Mouse (Mus musculus): ENCODE measurements at regions not wholly inside any gene's neighbourhood (a gene's known extent, or its start where the extent isn't known, plus 50 kb on each side); places are given as distances from the start of the nearest gene placed in this dataset.

GRCm38 (mm10) chr7:118042914-118043313, 73.1 kb downstream of the Rps15a start:
- no peak for DNase-seq (ENCODE audit: low spot score)
- ATAC-seq (replicated peaks; ENCODE audit: low FRiP score, low TSS enrichment, low read depth): 0 out of 2 replicates have a peak, but pooled peaks have one; percentile 43
- H3K9me3 ChIP-seq (ENCODE audit: control insufficient read depth, low read length): no peaks in the 10 kb centered on the region
- H3K4me2 ChIP-seq (ENCODE audit: low read length): no peak overlapping the region
- no peaks in the 10 kb centered on the region for H3K4me1 ChIP-seq (replicated peaks; ENCODE audit: control insufficient read depth, insufficient read depth, low read length)
- H3K4me3 ChIP-seq (ENCODE audit: low read depth, low read length): no peak overlapping the region
- no peak overlapping the region for H3K27ac ChIP-seq (ENCODE audit: low read depth)
- H3K36me3 ChIP-seq (ENCODE audit: control insufficient read depth, insufficient read depth, low read length): no peaks in the 10 kb centered on the region
- H3K9ac ChIP-seq (ENCODE audit: low read length): no peak overlapping the region
- WGBS: 48% methylated on average over 10 of the region's 10 CpGs
- no peaks in the 10 kb centered on the region for H3K27me3 ChIP-seq (replicated peaks; ENCODE audit: control insufficient read depth, insufficient read depth, low read length)

GRCm38 (mm10) chr7:118039862-118040261, 76.1 kb downstream of the Rps15a start:
- H3K36me3 ChIP-seq (ENCODE audit: control insufficient read depth, insufficient read depth, low read length): no peaks in the 10 kb centered on the region
- H3K9me3 ChIP-seq (ENCODE audit: control insufficient read depth, low read length): no peaks in the 10 kb centered on the region
- no peak overlapping the region for H3K4me3 ChIP-seq (ENCODE audit: low read depth, low read length)
- no peaks in the 10 kb centered on the region for H3K27me3 ChIP-seq (replicated peaks; ENCODE audit: control insufficient read depth, insufficient read depth, low read length)
- 78% methylated on average over 4 of the region's 4 CpGs for WGBS
- no peak overlapping the region for H3K9ac ChIP-seq (ENCODE audit: low read length)
- no peak overlapping the region for H3K4me2 ChIP-seq (ENCODE audit: low read length)
- ATAC-seq (replicated peaks; ENCODE audit: low FRiP score, low TSS enrichment, low read depth): no peak
- no peaks in the 10 kb centered on the region for H3K4me1 ChIP-seq (replicated peaks; ENCODE audit: control insufficient read depth, insufficient read depth, low read length)
- no peak for DNase-seq (ENCODE audit: low spot score)
- H3K27ac ChIP-seq (ENCODE audit: low read depth): no peak overlapping the region

GRCm38 (mm10) chr7:118037062-118037461, 78.9 kb downstream of the Rps15a start:
- ATAC-seq (replicated peaks; ENCODE audit: low FRiP score, low TSS enrichment, low read depth): no peak
- 62% methylated on average over 3 of the region's 3 CpGs for WGBS

GRCm38 (mm10) chr7:118026106-118026526, 89.9 kb downstream of the Rps15a start:
- WGBS: 16% methylated on average over 10 of the region's 10 CpGs
- no peaks in the 10 kb centered on the region for H3K36me3 ChIP-seq (ENCODE audit: control insufficient read depth, insufficient read depth, low read length)
- H3K4me1 ChIP-seq (replicated peaks; ENCODE audit: control insufficient read depth, insufficient read depth, low read length): no peaks in the 10 kb centered on the region
- no peaks in the 10 kb centered on the region for H3K9me3 ChIP-seq (ENCODE audit: control insufficient read depth, low read length)
- H3K27ac ChIP-seq (ENCODE audit: low read depth): no peak overlapping the region
- H3K27me3 ChIP-seq (replicated peaks; ENCODE audit: control insufficient read depth, insufficient read depth, low read length): no peaks in the 10 kb centered on the region
- H3K4me3 ChIP-seq (ENCODE audit: low read depth, low read length): no peak overlapping the region
- H3K4me2 ChIP-seq (ENCODE audit: low read length): no peak overlapping the region
- ATAC-seq (replicated peaks; ENCODE audit: low FRiP score, low TSS enrichment, low read depth): no peak
- DNase-seq (ENCODE audit: low spot score): peak; percentile 53
- H3K9ac ChIP-seq (ENCODE audit: low read length): no peak overlapping the region

More at GRCm38 (mm10) chr7:118037062-118037461, 78.9 kb downstream of the Rps15a start:
- H3K4me2 ChIP-seq (ENCODE audit: low read length): no peak overlapping the region
- H3K4me1 ChIP-seq (replicated peaks; ENCODE audit: control insufficient read depth, insufficient read depth, low read length): no peaks in the 10 kb centered on the region
- H3K9me3 ChIP-seq (ENCODE audit: control insufficient read depth, low read length): no peaks in the 10 kb centered on the region
- H3K36me3 ChIP-seq (ENCODE audit: control insufficient read depth, insufficient read depth, low read length): no peaks in the 10 kb centered on the region
- no peak overlapping the region for H3K4me3 ChIP-seq (ENCODE audit: low read depth, low read length)
- no peak overlapping the region for H3K9ac ChIP-seq (ENCODE audit: low read length)
- H3K27me3 ChIP-seq (replicated peaks; ENCODE audit: control insufficient read depth, insufficient read depth, low read length): no peaks in the 10 kb centered on the region
- no peak for DNase-seq (ENCODE audit: low spot score)
- H3K27ac ChIP-seq (ENCODE audit: low read depth): no peak overlapping the region

GRCm38 (mm10) chr7:118004620-118005019, 111.4 kb downstream of the Rps15a start:
- DNase-seq (ENCODE audit: low spot score): no peak
- Histone ChIP-seq H3K36me3 (ENCODE audit: control insufficient read depth, insufficient read depth, low read length) (no peaks in the 10 kb centered on the region), H3K27ac (ENCODE audit: low read depth) (no peak overlapping the region), H3K9me3 (ENCODE audit: control insufficient read depth, low read length) (no peaks in the 10 kb centered on the region), H3K27me3 (replicated peaks; ENCODE audit: control insufficient read depth, insufficient read depth, low read length) (no peaks in the 10 kb centered on the region), H3K4me2 (ENCODE audit: low read length) (no peak overlapping the region), H3K4me1 (replicated peaks; ENCODE audit: control insufficient read depth, insufficient read depth, low read length) (no peaks in the 10 kb centered on the region), H3K9ac (ENCODE audit: low read length) (no peak overlapping the region), H3K4me3 (ENCODE audit: low read depth, low read length) (no peak overlapping the region)
- no peak for ATAC-seq (replicated peaks; ENCODE audit: low FRiP score, low TSS enrichment, low read depth)
- 84% methylated on average over 7 of the region's 7 CpGs for WGBS

GRCm38 (mm10) chr7:118001881-118002280, 114.1 kb downstream of the Rps15a start:
- H3K9me3 ChIP-seq (ENCODE audit: control insufficient read depth, low read length): no peaks in the 10 kb centered on the region
- H3K4me2 ChIP-seq (ENCODE audit: low read length): no peak overlapping the region
- H3K4me1 ChIP-seq (replicated peaks; ENCODE audit: control insufficient read depth, insufficient read depth, low read length): no peaks in the 10 kb centered on the region
- DNase-seq (ENCODE audit: low spot score) (no peak), ATAC-seq (replicated peaks; ENCODE audit: low FRiP score, low TSS enrichment, low read depth) (no peak)
- H3K27me3 ChIP-seq (replicated peaks; ENCODE audit: control insufficient read depth, insufficient read depth, low read length): no peaks in the 10 kb centered on the region
- no peak overlapping the region for H3K27ac ChIP-seq (ENCODE audit: low read depth)
- 66% methylated on average over 3 of the region's 3 CpGs for WGBS
- H3K9ac ChIP-seq (ENCODE audit: low read length): no peak overlapping the region
- H3K4me3 ChIP-seq (ENCODE audit: low read depth, low read length): no peak overlapping the region
- H3K36me3 ChIP-seq (ENCODE audit: control insufficient read depth, insufficient read depth, low read length): no peaks in the 10 kb centered on the region

GRCm38 (mm10) chr7:118001121-118001520, 114.9 kb downstream of the Rps15a start:
- no peaks in the 10 kb centered on the region for H3K9me3 ChIP-seq (ENCODE audit: control insufficient read depth, low read length)
- no peaks in the 10 kb centered on the region for H3K36me3 ChIP-seq (ENCODE audit: control insufficient read depth, insufficient read depth, low read length)
- DNase-seq (ENCODE audit: low spot score) (peak; percentile 87), ATAC-seq (replicated peaks; ENCODE audit: low FRiP score, low TSS enrichment, low read depth) (no peak)
- no peaks in the 10 kb centered on the region for H3K27me3 ChIP-seq (replicated peaks; ENCODE audit: control insufficient read depth, insufficient read depth, low read length)
- H3K9ac ChIP-seq (ENCODE audit: low read length): no peak overlapping the region
- no peak overlapping the region for H3K4me3 ChIP-seq (ENCODE audit: low read depth, low read length)
- 7% methylated on average over 4 of the region's 4 CpGs for WGBS
- no peak overlapping the region for H3K4me2 ChIP-seq (ENCODE audit: low read length)
- H3K27ac ChIP-seq (ENCODE audit: low read depth): no peak overlapping the region
- H3K4me1 ChIP-seq (replicated peaks; ENCODE audit: control insufficient read depth, insufficient read depth, low read length): no peaks in the 10 kb centered on the region

- ATAC-seq (replicated peaks; ENCODE audit: low FRiP score, low TSS enrichment, low read depth): no peak
- Histone ChIP-seq H3K9me3 (ENCODE audit: control insufficient read depth, low read length) (no peaks in the 10 kb centered on the region), H3K4me3 (ENCODE audit: low read depth, low read length) (no peak overlapping the region), H3K36me3 (ENCODE audit: control insufficient read depth, insufficient read depth, low read length) (no peaks in the 10 kb centered on the region), H3K27me3 (replicated peaks; ENCODE audit: control insufficient read depth, insufficient read depth, low read length) (no peaks in the 10 kb centered on the region), H3K27ac (ENCODE audit: low read depth) (no peak overlapping the region), H3K9ac (ENCODE audit: low read length) (no peak overlapping the region), H3K4me2 (ENCODE audit: low read length) (no peak overlapping the region), H3K4me1 (replicated peaks; ENCODE audit: control insufficient read depth, insufficient read depth, low read length) (no peaks in the 10 kb centered on the region)
- DNase-seq (ENCODE audit: low spot score): no peak
- 83% methylated on average over 4 of the region's 4 CpGs for WGBS
Measured at GRCm38 (mm10) chr7:117982177-117982576, 133.8 kb downstream of the Rps15a start.

- ATAC-seq (replicated peaks; ENCODE audit: low FRiP score, low TSS enrichment, low read depth): no peak
- WGBS: 33% methylated on average over 1 of the region's 1 CpGs
- no peak for DNase-seq (ENCODE audit: low spot score)
- Histone ChIP-seq H3K27me3 (replicated peaks; ENCODE audit: control insufficient read depth, insufficient read depth, low read length) (no peaks in the 10 kb centered on the region), H3K4me2 (ENCODE audit: low read length) (no peak overlapping the region), H3K4me3 (ENCODE audit: low read depth, low read length) (no peak overlapping the region), H3K27ac (ENCODE audit: low read depth) (no peak overlapping the region), H3K9me3 (ENCODE audit: control insufficient read depth, low read length) (no peaks in the 10 kb centered on the region), H3K9ac (ENCODE audit: low read length) (no peak overlapping the region), H3K4me1 (replicated peaks; ENCODE audit: control insufficient read depth, insufficient read depth, low read length) (no peaks in the 10 kb centered on the region), H3K36me3 (ENCODE audit: control insufficient read depth, insufficient read depth, low read length) (no peaks in the 10 kb centered on the region)
Measured at GRCm38 (mm10) chr7:117971176-117971575, 144.8 kb downstream of the Rps15a start.

Data from intestine, embryonic 14.5 days (tissue).